Mouse (Mus musculus) neutrophil, adult 5-6 weeks (primary cell): Measurements from ENCODE around the gene Brap. TPM values are rescaled to one million over a fixed set of nuclear protein-coding genes. Genes with fewer than 3 reads are reported as not detected.
"Not testable (repeated sequence)": the region's sequence is repeated elsewhere in the genome, so short reads cannot be mapped to it uniquely, and the experiment has no call there.

Experiments
- ATAC-seq: fragments of 151-379, 151-347 bp; 2 replicates; pipeline ENCODE4 v1.8.0; 2017; ENCODE audit warnings: mild to moderate bottlenecking, moderate TSS enrichment; ENCODE audit not compliant: insufficient number of reproducible peaks, poor library complexity, low FRiP score, severe bottlenecking; ENCODE audit errors: extremely low read depth
- total RNA-seq: library from RNA; stranded (forward); fragments of 200-1000 nt; gene quantifications from 2 replicates; pipeline ENCODE4 v1.2.3, GENCODE M21; 2017

The Brap gene
- 90.0 and 97.5 TPM in 2 replicates for total RNA-seq

GRCm38 (mm10) chr5:121660059-121660896, at the start of gene Brap, which contains the start of gene Acad10:
TSS of gene Brap (plus strand) at chr5:121660563.
TSS of gene Acad10 (minus strand) at chr5:121660514.
- ATAC-seq, result peak; percentile 84

DNA sequence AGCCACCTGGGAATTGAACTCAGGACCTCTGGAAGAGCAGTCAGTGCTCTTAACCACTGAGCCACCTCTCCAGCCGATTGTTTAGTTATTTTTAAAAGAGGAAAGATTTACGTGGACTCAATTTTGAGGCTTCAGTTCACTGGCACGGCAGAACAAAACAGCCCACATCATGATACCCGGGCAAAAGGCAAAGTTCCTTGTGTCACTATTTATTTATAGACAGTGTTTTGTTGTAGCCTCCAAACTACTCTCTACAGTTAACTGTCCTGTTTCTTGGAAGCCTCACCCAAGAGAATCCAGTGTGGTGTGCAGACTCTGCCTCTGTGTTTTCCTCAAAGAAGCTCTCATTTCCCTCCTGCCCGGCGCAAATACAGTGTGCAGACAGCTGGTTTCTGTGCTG, 48.3 kb upstream of the Brap start:
- ATAC-seq, result no peak

DNA sequence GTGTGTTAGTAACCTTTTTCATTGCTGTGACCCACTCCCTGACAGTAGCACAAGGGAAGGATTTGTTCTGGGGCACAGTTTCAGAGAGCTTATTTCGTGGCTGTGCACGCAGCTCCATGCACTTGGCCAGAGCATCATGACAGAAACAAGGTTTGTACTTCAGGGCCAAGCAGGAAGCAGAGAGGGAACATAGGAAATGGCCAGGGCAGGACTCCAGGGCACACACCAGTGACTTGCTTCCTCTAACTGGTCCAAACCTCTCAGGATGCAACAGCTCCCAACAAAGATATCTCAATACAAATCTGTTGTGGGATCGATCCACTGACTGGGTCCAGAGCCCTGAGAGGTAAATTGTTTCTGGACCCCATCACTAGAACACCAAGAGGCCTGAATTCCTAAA, 45.4 kb upstream of the Brap start:
- ATAC-seq, result not testable (repeated sequence)

- ATAC-seq, result peak; percentile 74
Measured at GRCm38 (mm10) chr5:121618592-121619513, 41.5 kb upstream of the Brap start, which contains the start of gene Acad12. TSS of gene Acad12 (minus strand) at chr5:121618938.

- ATAC-seq, result no peak
Measured at GRCm38 (mm10) chr5:121621102-121621501, 39.3 kb upstream of the Brap start.

GRCm38 (mm10) chr5:121623241-121623640, 37.1 kb upstream of the Brap start:
- no peak for ATAC-seq

DNA sequence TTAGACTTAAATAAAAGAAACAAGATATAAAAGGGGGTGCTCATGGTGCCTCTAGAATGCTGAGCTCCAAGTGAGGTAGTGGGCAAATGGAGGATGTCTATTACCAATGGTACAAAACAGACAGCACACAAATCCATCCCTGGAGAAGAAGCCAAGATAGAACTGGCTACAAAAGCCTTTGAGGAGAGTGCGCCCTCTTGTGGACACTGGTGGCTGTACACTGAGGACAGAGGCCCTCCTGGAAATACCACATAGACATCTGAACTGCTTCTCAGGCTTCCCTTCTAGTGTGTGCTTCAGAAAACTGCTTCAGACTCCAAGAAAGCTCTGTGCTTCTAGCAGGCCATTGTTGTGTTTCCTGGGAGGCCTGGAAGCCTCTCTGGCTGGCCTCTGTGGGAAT, 32.5 kb upstream of the Brap start:
- peak; percentile 70 for ATAC-seq

DNA sequence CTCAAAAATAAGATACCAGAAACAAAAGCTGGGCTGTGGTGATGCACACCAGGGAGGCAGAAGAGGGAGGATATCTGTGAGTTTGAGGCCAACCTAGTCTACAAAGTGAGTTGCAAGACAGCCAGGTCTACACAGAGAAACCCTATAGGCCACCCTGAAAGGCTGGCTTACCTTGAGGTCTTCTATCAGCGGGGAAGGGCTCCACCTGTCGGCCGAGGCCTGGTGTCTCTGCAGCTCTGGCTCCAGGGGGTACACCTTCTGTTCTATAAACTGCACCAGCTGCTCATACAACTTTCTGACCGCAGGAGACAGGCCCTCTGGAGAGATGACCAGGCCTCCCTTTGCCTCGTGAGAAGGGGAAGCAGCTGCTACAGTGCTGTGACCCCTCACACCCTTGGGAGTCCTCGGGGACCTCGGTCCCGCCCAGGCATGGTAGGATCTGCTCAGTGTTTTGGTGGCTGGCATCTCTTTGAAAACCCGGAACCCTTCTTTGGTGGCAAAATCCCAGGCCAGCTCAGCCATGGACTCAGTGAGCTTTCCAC, 29.2 kb upstream of the Brap start:
- ATAC-seq, result not testable (repeated sequence)

DNA sequence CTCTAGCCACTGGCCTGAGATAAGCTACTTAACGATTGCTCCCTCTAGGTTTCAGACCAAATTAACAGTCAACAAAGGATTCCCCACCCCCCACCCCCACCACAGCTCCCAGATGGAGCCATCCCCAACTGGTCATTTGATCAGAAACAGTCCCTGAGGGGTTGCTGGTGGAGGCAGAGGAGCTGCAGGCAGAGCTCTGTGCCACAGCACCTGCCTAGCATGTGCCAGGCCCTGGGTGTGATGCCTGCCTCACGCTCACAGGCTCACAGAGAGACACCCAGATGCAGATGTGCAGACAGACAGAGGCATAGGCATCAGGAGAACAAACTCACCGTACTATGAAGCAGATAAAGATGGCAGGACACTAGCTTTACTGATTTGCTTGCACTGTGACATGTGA, 27.6 kb upstream of the Brap start:
- ATAC-seq, result no peak

DNA sequence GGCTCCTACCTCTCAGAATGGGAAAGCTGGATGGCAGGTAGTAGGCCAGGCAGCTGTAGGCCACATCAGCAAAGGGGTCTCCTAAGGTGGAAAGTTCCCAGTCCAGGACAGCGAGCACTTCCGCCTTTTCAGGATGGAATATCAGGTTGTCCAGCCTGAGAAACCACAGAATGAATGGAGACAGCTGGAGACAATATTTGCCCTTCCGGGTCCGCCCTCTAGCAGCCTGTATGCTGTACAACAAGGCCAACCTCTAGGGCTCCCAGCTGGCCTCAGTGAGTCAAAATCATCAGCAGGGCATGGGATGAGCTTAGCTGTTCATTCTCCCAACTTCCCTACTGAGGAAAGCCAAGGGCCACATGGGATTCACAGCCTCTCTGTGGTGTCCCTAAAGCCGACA, 25.7 kb upstream of the Brap start:
- ATAC-seq, result no peak

DNA sequence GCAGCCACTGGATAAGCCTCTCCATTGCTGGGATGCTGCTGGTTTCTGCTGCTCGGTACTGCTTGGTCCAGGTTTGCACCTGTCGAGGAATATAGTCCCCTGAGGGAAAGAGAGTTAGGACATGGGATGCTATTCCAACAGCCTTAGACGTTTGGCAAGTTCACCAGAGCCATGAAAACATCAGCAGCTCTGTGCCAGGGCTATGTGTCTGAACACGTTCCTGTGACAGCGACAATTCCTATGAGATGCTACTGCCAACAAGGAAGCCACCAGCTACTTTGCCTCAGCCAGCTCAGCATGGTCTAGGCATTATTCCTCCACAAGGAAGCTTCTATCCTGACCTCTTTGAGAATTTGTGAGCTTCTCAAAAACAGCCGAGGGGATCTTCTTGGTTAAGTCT, 23.1 kb upstream of the Brap start:
- ATAC-seq, result no peak

DNA sequence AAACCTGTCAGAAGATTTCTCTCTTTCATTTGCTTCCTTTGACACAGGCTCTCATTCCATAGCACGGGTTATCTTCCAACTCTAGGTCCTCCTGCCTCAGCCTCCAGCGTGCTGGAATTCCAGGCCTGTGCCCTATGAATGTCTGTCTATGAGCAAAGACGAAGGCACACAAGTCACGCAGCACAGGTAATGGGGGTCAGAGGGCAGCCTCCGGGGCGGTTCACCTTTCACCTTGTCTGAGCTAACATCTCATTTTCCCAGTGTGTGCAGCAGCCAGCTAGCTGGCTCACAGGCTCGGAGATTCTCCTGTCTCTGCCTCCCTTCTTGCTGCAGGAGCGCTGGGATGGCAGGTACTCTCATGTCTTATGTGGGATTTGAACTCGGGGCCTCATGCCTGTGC, 20.8 kb upstream of the Brap start:
- ATAC-seq, result no peak

GRCm38 (mm10) chr5:121649134-121649533, 11.2 kb upstream of the Brap start:
- ATAC-seq, result no peak

- no peak for ATAC-seq
Measured at GRCm38 (mm10) chr5:121654526-121654925, 5.8 kb upstream of the Brap start.

DNA sequence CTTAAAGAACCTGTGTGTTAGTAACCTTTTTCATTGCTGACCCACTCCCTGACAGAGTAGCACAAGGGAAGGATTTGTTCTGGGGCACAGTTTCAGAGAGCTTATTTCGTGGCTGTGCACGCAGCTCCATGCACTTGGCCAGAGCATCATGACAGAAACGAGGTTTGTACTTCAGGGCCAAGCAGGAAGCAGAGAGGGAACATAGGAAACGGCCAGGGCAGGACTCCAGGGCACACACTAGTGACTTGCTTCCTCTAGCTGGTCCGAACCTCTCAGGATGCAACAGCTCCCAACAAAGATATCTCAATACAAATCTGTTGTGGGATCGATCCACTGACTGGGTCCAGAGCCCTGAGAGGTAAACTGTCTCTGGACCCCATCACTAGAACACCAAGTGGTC, 3.5 kb upstream of the Brap start:
- ATAC-seq, result not testable (repeated sequence)

DNA sequence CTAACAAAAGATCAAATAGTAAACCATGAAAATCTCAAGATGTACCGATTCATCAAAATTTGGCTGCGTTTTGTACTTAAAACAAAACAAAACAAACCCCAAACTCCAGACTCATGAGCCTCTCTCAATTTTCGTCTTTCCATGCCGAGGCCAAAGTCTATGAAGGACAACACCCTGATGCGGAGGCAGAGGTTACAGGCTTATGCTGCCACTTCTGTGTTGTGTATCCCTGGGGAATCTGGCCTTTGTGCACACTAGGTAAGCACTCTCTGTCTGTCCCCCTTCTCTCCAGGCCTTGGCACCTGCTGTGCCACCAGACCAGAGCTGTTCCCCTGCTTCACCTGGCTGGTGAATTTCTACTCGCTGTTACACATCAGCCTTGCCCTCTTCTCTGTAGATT, 2.7 kb upstream of the Brap start:
- ATAC-seq, result not testable (repeated sequence)

- peak; percentile 14; the same call in 1 of the 2 replicates for ATAC-seq
Measured at GRCm38 (mm10) chr5:121660897-121661254, 513 bp downstream of the Brap start.

GRCm38 (mm10) chr5:121661494-121661893, 1.1 kb downstream of the Brap start:
- ATAC-seq, result no peak

GRCm38 (mm10) chr5:121663456-121663855, 3.1 kb downstream of the Brap start:
- ATAC-seq, result no peak
